Mouse (Mus musculus) heart, embryonic 16.5 days (tissue): ENCODE measurements around the gene Kcnk13. TPM values are rescaled to one million over a fixed set of nuclear protein-coding genes. Genes with fewer than 3 reads are reported as not detected.

ENCODE experiments used
- ATAC-seq: fragments of 200-750 bp; cut with Nextera tagmentation; replicated peaks from 2 replicates; pipeline ENCODE4 v1.8.0; 2017; ENCODE audit warnings: moderate number of reproducible peaks; ENCODE audit not compliant: insufficient read depth, low FRiP score; ENCODE audit errors: extremely low read depth
- H3K27ac ChIP-seq: fragments of 300-500 bp; sonication (generic); 2 replicates; pipeline ENCODE4 v1.5.1; 2014; ENCODE audit warnings: mild to moderate bottlenecking, low read length, control low read depth, moderate library complexity
- H3K27me3 ChIP-seq: fragments of 300-500 bp; sonication (generic); 2 replicates; pipeline ENCODE4 v1.6.1; 2014; ENCODE audit warnings: low read length, mixed read lengths; ENCODE audit not compliant: control insufficient read depth, insufficient read depth
- H3K36me3 ChIP-seq: fragments of 300-500 bp; sonication (generic); 2 replicates; pipeline ENCODE4 v1.6.1; 2014; ENCODE audit not compliant: control insufficient read depth, insufficient read depth
- H3K4me1 ChIP-seq: fragments of 300-500 bp; sonication (generic); 2 replicates; pipeline ENCODE4 v1.6.1; 2014; ENCODE audit warnings: low read length, mixed read lengths; ENCODE audit not compliant: control insufficient read depth, insufficient read depth
- H3K4me2 ChIP-seq: fragments of 300-500 bp; sonication (generic); 2 replicates; pipeline ENCODE4 v1.6.1; 2014; ENCODE audit warnings: low read depth, mild to moderate bottlenecking, control low read depth, low read length
- H3K4me3 ChIP-seq: fragments of 300-500 bp; sonication (generic); 2 replicates; pipeline ENCODE4 v1.5.1; 2014; ENCODE audit warnings: mild to moderate bottlenecking, control low read depth, low read length
- H3K9ac ChIP-seq: fragments of 300-500 bp; sonication (generic); 2 replicates; pipeline ENCODE4 v1.6.1; 2014; ENCODE audit warnings: low read length, control low read depth
- H3K9me3 ChIP-seq: fragments of 300-500 bp; sonication (generic); replicated peaks from 2 replicates; pipeline ENCODE4 v1.6.1; 2016; ENCODE audit warnings: low read length; ENCODE audit not compliant: control insufficient read depth
- WGBS: fragments of 180-500 bp; shearing (Covaris S2); extraction: QIAGEN DNeasy Blood & Tissue Kit; methylation state at CpG from one replicate; pipeline ENCODE4 v1.1.7; 2014; 5-methylcytosine and 5-hydroxymethylcytosine counted together
- polyA plus RNA-seq: library from polyadenylated mRNA; unstranded; fragments of >200 nt; fragmentation: Nextera tagmentation; extraction: Ambion mirVana; gene quantifications from 2 replicates; pipeline ENCODE4 v1.2.1, GENCODE M21; 2015

Kcnk13 gene
- polyA plus RNA-seq, 1 experiment from 2014 or later = 0.22 TPM

DNA sequence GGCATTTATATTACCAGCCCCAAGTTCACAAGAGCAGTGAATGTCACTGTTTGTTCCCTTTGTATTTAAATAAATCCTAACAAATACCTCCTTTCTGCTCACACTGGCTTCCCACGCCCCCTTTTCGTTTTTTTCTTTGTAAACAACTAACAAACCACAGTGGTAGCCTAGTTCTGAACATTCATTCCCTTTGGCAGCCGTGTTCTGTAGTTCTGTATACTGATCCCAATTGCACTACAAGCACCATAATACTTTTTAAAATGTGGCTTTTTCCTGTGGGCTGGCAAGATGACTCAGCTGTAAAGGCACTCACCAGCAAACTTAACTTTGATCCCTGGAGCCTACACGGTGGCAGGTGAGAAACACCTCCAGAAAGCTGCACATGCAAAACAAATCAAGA, 80.4 kb downstream of the Kcnk13 start:
- H3K4me1 ChIP-seq = no peaks in the 10 kb centered on the region
- H3K27ac ChIP-seq = no peak overlapping the region
- no peak overlapping the region for H3K4me3 ChIP-seq
- no peak overlapping the region for H3K4me2 ChIP-seq
- 56% methylated on average over 4 of the region's 4 CpGs for WGBS
- no peaks in the 10 kb centered on the region; the same call in 1 of the 2 replicates for H3K9me3 ChIP-seq
- H3K36me3 ChIP-seq = no peaks in the 10 kb centered on the region
- ATAC-seq = no peak
- H3K9ac ChIP-seq = no peak overlapping the region
- no peaks in the 10 kb centered on the region for H3K27me3 ChIP-seq

DNA sequence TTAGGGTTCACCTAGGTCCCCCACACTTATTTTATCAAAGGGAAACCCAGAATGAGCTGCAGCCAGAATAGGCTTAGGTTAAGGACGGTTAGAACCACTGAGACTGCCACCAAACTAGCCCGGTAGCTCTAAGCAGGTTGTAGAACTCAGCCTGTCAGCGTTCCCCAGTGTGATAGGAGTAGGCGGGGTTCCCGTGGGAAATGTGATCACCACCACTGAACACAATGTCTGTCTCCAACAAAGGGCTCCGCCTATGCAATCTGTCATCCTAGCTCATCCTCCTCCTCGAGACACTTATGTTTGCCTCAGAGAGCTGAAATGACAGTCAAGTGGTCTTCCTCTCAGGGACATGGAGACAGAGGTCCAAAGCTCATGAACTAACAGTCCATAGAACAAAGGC, 86.3 kb downstream of the Kcnk13 start:
- Histone ChIP-seq H3K27ac (no peak overlapping the region), H3K36me3 (no peaks in the 10 kb centered on the region), H3K9me3 (no peaks in the 10 kb centered on the region; the same call in 1 of the 2 replicates), H3K9ac (no peak overlapping the region), H3K4me2 (no peak overlapping the region), H3K4me1 (no peaks in the 10 kb centered on the region), H3K4me3 (no peak overlapping the region), H3K27me3 (no peaks in the 10 kb centered on the region)
- WGBS = 52% methylated on average over 7 of the region's 7 CpGs
- ATAC-seq = no peak

- H3K27me3 ChIP-seq = no peaks in the 10 kb centered on the region
- no peak overlapping the region for H3K4me3 ChIP-seq
- H3K9me3 ChIP-seq = no peaks in the 10 kb centered on the region
- H3K9ac ChIP-seq = no peak overlapping the region
- no peaks in the 10 kb centered on the region for H3K4me1 ChIP-seq
- H3K36me3 ChIP-seq = no peaks in the 10 kb centered on the region
- ATAC-seq = no peak
- H3K4me2 ChIP-seq = no peak overlapping the region
- 72% methylated on average over 5 of the region's 5 CpGs for WGBS
- H3K27ac ChIP-seq = no peak overlapping the region
Observed at GRCm38 (mm10) chr12:100053617-100054016, 89.3 kb downstream of the Kcnk13 start.

DNA sequence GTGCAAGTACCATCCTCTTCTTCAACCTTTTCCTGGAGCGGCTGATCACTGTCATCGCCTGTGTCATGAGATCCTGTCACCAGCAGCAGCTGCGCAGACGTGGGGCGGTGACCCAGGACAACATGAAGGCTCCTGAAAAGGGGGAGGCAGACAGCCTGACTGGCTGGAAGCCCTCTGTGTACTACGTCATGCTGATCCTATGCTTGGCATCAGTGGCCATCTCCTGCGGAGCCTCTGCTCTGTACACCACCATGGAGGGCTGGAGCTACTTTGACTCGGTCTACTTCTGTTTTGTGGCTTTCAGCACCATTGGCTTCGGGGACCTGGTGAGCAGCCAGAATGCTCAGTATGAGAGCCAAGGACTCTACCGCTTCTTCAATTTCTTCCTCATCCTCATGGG, 96.8 kb downstream of the Kcnk13 start:
- Histone ChIP-seq H3K27me3 (no peaks in the 10 kb centered on the region), H3K4me2 (no peak overlapping the region), H3K9me3 (no peaks in the 10 kb centered on the region), H3K4me1 (no peaks in the 10 kb centered on the region), H3K36me3 (no peaks in the 10 kb centered on the region), H3K27ac (no peak overlapping the region), H3K4me3 (no peak overlapping the region), H3K9ac (no peak overlapping the region)
- WGBS = 79% methylated on average over 10 of the region's 10 CpGs
- ATAC-seq = no peak

GRCm38 (mm10) chr12:100061826-100062225, 97.5 kb downstream of the Kcnk13 start:
- no peaks in the 10 kb centered on the region for H3K9me3 ChIP-seq

GRCm38 (mm10) chr12:100062584-100062983, 98.3 kb downstream of the Kcnk13 start:
- 59% methylated on average over 3 of the region's 3 CpGs for WGBS

More at GRCm38 (mm10) chr12:100061826-100062225, 97.5 kb downstream of the Kcnk13 start:
- Histone ChIP-seq H3K4me3 (no peak overlapping the region), H3K36me3 (no peaks in the 10 kb centered on the region), H3K4me1 (no peaks in the 10 kb centered on the region), H3K4me2 (no peak overlapping the region), H3K27ac (no peak overlapping the region), H3K27me3 (no peaks in the 10 kb centered on the region), H3K9ac (no peak overlapping the region)
- no peak for ATAC-seq

GRCm38 (mm10) chr12:100065109-100065508, 100.8 kb downstream of the Kcnk13 start:
- Histone ChIP-seq H3K4me2 (no peak overlapping the region), H3K27me3 (no peaks in the 10 kb centered on the region), H3K9me3 (no peaks in the 10 kb centered on the region), H3K27ac (no peak overlapping the region), H3K9ac (no peak overlapping the region), H3K4me1 (no peaks in the 10 kb centered on the region), H3K4me3 (no peak overlapping the region), H3K36me3 (no peaks in the 10 kb centered on the region)
- ATAC-seq = no peak
- WGBS = 58% methylated on average over 3 of the region's 3 CpGs

More at GRCm38 (mm10) chr12:100062584-100062983, 98.3 kb downstream of the Kcnk13 start:
- Histone ChIP-seq H3K4me1 (no peaks in the 10 kb centered on the region), H3K27ac (no peak overlapping the region), H3K36me3 (no peaks in the 10 kb centered on the region), H3K4me3 (no peak overlapping the region), H3K9ac (no peak overlapping the region), H3K4me2 (no peak overlapping the region), H3K27me3 (no peaks in the 10 kb centered on the region), H3K9me3 (no peaks in the 10 kb centered on the region)
- no peak for ATAC-seq

GRCm38 (mm10) chr12:100067477-100067876, 103.2 kb downstream of the Kcnk13 start:
- Histone ChIP-seq H3K27me3 (no peaks in the 10 kb centered on the region), H3K4me3 (no peak overlapping the region), H3K9me3 (no peaks in the 10 kb centered on the region), H3K27ac (no peak overlapping the region), H3K4me2 (no peak overlapping the region), H3K4me1 (no peaks in the 10 kb centered on the region), H3K36me3 (no peaks in the 10 kb centered on the region), H3K9ac (no peak overlapping the region)
- no peak for ATAC-seq
- WGBS = 84% methylated on average over 5 of the region's 5 CpGs

DNA sequence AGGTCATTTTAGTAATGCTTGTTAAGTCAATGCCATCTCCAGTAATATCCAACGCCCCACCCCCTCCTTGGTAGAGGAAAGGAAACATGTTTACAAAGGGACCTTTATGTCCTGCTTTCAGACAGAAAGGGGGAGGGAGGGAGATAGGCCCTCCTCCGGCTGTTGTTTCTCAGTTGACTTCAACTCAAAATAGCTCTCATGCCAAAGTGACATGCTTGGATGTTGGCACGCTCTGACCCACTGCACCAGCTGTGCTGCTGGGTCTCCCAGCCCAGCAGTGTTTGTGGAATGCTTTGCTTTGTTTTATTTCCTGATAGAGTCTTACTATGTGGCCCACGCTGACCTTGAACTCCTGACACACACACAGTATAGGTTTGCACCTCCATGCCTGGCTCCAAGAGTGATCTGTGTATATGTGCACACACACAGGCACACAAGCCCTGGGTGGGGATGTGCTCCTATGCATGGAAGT, 108.9 kb downstream of the Kcnk13 start:
- no peak overlapping the region for H3K9ac ChIP-seq
- H3K4me1 ChIP-seq = no peaks in the 10 kb centered on the region
- H3K36me3 ChIP-seq = no peaks in the 10 kb centered on the region
- 43% methylated on average over 4 of the region's 4 CpGs for WGBS
- ATAC-seq = no peak
- H3K4me2 ChIP-seq = no peak overlapping the region
- no peak overlapping the region for H3K27ac ChIP-seq
- no peaks in the 10 kb centered on the region for H3K27me3 ChIP-seq
- no peak overlapping the region for H3K4me3 ChIP-seq
- H3K9me3 ChIP-seq = no peaks in the 10 kb centered on the region
